Mouse (Mus musculus): ENCODE results near the gene Otc. TPM values are rescaled to one million over a fixed set of nuclear protein-coding genes. Genes with fewer than 3 reads are reported as not detected.

The Otc gene
- polyA plus RNA-seq, 1 experiment from 2014 or later, result 55.4 TPM

DNA sequence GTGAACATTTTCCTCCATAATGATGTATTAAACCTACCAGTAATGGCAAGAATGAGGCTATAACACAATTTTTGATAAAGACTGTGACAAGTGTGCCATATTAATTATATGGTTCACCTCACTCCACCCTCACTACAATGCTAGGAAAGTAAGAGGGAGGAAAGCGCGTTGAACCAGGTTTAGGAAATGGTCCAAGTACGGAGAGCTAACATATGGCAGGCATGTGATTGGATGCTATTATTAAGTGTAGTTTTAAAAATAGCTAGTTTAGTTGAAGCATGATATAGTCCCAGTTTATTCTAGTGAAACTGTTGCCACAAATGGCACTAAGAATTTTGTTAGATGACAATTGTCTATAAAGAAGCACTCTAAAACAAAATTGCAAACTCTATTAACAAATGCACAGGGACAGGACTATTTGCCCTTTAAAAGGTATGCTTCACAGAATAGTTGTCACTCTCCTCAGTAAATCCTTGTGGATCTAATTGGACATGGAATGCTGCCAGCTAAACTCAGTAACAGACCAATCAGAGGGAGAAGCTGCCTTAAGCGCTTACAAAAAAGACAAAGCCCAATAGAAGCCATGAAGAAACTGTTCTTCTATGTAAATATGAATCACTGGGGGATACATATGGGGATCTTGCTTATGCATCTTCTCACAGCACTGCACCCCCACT lies 16.8 kb downstream of the Otc start:
- Histone ChIP-seq H3K4me3 (replicated peaks) (no peak overlapping the region), H3K9ac (no peak overlapping the region), H3K27ac (no peak overlapping the region), H3K4me2 (replicated peaks) (no peak overlapping the region), H3K9me3 (no peaks in the 10 kb centered on the region), H3K4me1 (replicated peaks) (no peaks in the 10 kb centered on the region), H3K27me3 (replicated peaks) (no peaks in the 10 kb centered on the region), H3K36me3 (no peaks in the 10 kb centered on the region)
- ATAC-seq, result no peak
- WGBS, result 84% methylated on average over 4 of the region's 4 CpGs

DNA sequence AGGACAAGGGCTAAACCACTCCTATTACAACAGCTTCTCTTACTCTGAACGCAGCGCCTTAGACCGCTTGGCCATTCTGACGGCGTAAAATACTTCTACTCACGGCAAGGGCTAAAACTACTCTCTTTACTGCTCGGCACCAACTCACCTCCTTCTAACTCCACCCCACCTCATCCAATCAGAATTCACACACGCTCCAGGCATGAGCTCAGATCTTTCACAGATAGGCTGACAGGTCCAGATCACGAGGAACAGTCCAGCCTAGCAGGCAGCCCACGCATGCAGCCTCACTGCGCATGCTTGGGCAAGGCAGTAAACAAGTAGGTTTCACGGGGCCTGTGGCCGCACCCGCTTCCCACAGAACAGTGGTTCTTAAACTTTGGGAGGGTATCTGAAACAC lies 45.2 kb downstream of the Otc start:
- H3K36me3 ChIP-seq, result no peaks in the 10 kb centered on the region
- no peaks in the 10 kb centered on the region for H3K4me1 ChIP-seq (replicated peaks)
- ATAC-seq, result no peak
- no peak overlapping the region for H3K4me3 ChIP-seq (replicated peaks)
- H3K9ac ChIP-seq, result no peak overlapping the region
- no peaks in the 10 kb centered on the region for H3K27me3 ChIP-seq (replicated peaks)
- 88% methylated on average over 14 of the region's 14 CpGs for WGBS
- H3K4me2 ChIP-seq (replicated peaks), result no peak overlapping the region
- no peaks in the 10 kb centered on the region for H3K9me3 ChIP-seq
- no peak overlapping the region for H3K27ac ChIP-seq

DNA sequence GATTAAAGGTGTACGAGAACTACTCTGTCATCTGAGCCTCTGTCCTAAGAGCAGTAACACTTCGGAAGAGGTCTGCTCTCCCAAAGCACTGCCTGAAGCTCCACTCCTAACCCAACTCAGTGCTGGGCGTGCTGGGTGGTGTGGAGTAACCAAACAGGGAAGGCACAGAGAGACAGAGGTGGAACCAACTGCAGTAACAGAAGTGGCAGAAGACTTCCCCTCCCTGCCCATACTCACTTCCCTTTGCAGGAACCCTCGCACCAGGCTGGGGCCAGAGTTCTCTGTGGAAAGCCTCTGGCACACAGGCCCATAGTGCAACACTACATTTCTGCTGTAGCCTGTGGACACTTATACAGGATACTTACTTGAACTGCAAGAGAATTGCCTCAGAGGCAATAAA lies 66.1 kb downstream of the Otc start:
- Histone ChIP-seq H3K36me3 (no peaks in the 10 kb centered on the region), H3K27me3 (replicated peaks) (no peaks in the 10 kb centered on the region), H3K4me2 (replicated peaks) (no peak overlapping the region), H3K9ac (no peak overlapping the region), H3K4me1 (replicated peaks) (no peaks in the 10 kb centered on the region), H3K27ac (no peak overlapping the region), H3K4me3 (replicated peaks) (no peak overlapping the region), H3K9me3 (no peaks in the 10 kb centered on the region)
- 77% methylated on average over 4 of the region's 4 CpGs for WGBS
- ATAC-seq, result no peak

DNA sequence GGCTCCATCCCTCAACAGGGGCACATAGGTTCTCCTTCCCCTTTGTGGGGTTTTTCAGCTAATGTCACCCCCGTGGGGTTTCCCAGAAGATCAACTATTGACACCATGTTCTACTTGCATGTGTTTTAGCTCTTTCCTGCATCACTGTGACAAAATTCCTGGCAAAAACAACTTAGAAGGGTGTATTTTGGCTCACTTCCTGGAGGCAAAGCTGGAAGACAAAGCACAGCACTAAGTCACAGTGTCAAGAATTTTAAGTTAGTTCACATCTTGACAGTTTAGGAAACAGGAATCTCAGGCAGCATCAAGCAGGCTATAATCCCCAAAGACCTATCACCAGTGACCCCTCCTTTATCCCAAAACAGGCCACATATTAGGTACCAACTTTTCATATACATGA lies 78.1 kb downstream of the Otc start:
- Histone ChIP-seq H3K27ac (no peak overlapping the region), H3K9ac (no peak overlapping the region), H3K4me3 (replicated peaks) (no peak overlapping the region), H3K4me1 (replicated peaks) (no peaks in the 10 kb centered on the region), H3K9me3 (no peaks in the 10 kb centered on the region), H3K4me2 (replicated peaks) (no peak overlapping the region), H3K27me3 (replicated peaks) (no peaks in the 10 kb centered on the region), H3K36me3 (no peaks in the 10 kb centered on the region)
- no peak for ATAC-seq
- WGBS, result 33% methylated on average over 1 of the region's 1 CpGs

DNA sequence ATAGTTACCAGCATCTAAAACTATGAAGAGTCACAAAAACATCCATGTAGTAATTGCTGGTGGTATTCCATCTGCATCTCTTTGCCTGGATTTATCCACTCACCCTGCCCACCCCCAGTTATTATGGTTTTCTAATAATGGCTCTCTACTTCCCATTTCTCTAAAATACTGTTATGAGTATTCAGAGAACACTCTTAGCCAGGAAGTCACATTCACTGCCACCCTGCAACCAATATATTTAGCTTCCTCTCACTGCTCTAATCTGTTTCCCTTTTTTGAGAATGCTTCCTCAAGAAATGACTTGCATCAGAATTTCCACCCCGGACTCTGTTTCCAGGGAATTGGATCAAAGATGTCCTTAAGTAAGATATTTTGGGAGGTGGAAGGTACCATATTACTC lies 79.6 kb downstream of the Otc start:
- no peak overlapping the region for H3K4me3 ChIP-seq (replicated peaks)
- no peaks in the 10 kb centered on the region for H3K36me3 ChIP-seq
- no peak overlapping the region for H3K4me2 ChIP-seq (replicated peaks)
- H3K9ac ChIP-seq, result no peak overlapping the region
- ATAC-seq, result no peak
- 84% methylated on average over 1 of the region's 1 CpGs for WGBS
- H3K27ac ChIP-seq, result no peak overlapping the region
- H3K27me3 ChIP-seq (replicated peaks), result no peaks in the 10 kb centered on the region
- no peaks in the 10 kb centered on the region for H3K4me1 ChIP-seq (replicated peaks)
- H3K9me3 ChIP-seq, result no peaks in the 10 kb centered on the region

DNA sequence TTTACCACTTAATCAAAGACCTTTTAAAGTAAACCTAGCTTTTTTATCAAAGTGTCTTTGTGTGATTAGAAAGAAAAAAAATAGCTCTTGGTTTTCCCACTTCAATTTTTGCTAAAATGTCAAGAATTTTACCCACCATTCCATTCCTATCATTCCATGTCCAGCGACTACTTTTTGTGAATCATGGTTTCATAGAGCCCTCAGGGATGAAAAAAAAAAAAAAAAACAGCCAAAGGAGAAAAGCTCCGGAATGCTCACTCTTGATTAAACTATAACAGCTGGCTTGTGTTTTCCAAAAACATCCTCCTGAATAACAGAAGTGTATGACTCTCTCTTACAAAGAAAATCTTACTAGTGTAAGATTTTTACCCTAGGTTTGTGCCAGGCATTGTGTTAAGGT lies 84.7 kb downstream of the Otc start:
- 40% methylated on average over 2 of the region's 2 CpGs for WGBS
- ATAC-seq, result no peak
- Histone ChIP-seq H3K4me2 (replicated peaks) (no peak overlapping the region), H3K36me3 (no peaks in the 10 kb centered on the region), H3K9me3 (no peaks in the 10 kb centered on the region), H3K27me3 (replicated peaks) (no peaks in the 10 kb centered on the region), H3K4me1 (replicated peaks) (no peaks in the 10 kb centered on the region), H3K9ac (no peak overlapping the region), H3K4me3 (replicated peaks) (no peak overlapping the region), H3K27ac (no peak overlapping the region)

DNA sequence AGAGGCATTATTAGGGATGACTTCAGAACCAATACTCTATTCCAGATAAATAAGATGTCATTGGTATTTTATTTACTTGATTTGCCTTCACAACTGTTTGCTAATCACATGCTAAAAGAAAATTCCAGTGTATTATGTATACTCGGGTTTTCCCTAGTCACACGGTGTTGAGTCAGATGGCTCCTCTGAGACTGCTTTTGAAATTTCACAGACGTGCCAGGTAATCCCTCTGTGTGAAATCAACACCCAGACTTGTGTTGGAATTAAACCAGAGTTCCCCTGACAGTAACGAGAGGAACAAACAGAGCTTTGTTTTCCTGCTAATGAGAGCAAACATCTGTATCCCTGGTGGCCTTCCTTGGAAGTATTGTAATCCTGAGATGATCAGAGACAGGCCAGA lies 103.8 kb downstream of the Otc start:
- Histone ChIP-seq H3K9me3 (no peaks in the 10 kb centered on the region), H3K36me3 (no peaks in the 10 kb centered on the region), H3K9ac (no peak overlapping the region), H3K4me1 (replicated peaks) (no peaks in the 10 kb centered on the region), H3K27ac (no peak overlapping the region), H3K4me3 (replicated peaks) (no peak overlapping the region), H3K4me2 (replicated peaks) (no peak overlapping the region), H3K27me3 (replicated peaks) (no peaks in the 10 kb centered on the region)
- WGBS, result 41% methylated on average over 4 of the region's 4 CpGs
- no peak for ATAC-seq

Other genes starting within 250 kb of the Otc start
- 19.9 and 20.8 TPM in 2 replicates for gene Srpx, start 134.6 kb upstream of the Otc start, polyA plus RNA-seq (2015; fragmentation: Nextera tagmentation; extraction: Ambion mirVana)
- 9.9 and 11.7 TPM in 2 replicates for gene Rpgr, start 35.4 kb upstream of the Otc start, polyA plus RNA-seq (2015; fragmentation: Nextera tagmentation; extraction: Ambion mirVana)
- 161 and 164 TPM in 2 replicates for gene Tspan7, start 232.9 kb downstream of the Otc start, polyA plus RNA-seq (2015; fragmentation: Nextera tagmentation; extraction: Ambion mirVana)

Measured in intestine, embryonic 15.5 days (tissue).